Mouse (Mus musculus): ENCODE data around the gene Calcrl.
"Not testable (repeated sequence)": the region's sequence is repeated elsewhere in the genome, so short reads cannot be mapped to it uniquely, and the experiment has no call there.

Calcrl gene

DNA sequence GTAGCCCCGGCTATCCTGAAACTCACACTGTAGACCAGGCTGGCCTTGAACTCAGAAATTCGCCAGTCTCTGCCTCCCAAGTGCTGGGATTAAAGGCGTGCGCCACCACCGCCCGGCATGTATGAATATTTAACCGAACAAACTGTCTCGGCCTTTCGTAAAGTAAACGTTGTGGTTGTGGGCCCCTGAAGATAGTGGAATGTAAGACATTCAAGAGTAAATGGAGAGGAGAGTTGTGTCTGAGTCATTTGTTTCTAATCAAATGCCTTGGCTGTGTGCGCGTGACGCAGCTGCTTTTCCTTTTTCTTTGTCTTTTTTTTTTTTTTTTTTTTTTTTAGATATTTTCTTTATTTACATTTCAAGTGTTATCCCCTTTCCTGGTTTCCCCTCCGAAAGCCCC, 36.7 kb downstream of the Calcrl start:
- not testable (repeated sequence) for DNase-seq

DNA sequence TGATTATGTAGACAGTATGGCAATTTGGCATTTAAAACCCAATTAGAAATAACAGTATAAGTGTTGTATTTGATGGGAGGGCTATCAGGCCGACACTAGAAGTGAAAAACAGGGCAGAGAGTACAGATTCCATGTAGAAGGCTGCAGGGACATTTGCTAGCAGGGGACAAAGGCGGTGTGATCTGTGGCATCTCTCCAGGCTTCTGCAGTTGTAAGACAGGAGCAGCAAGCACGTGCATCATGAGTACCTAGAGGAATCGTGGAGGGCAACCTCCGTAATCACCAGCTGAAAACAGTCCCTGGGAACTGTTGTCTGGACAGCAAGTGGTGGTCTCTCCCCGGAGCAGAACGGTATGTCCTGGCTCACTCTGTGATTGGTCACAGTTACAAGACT, 37.2 kb downstream of the Calcrl start:
- DNase-seq: no peak

DNA sequence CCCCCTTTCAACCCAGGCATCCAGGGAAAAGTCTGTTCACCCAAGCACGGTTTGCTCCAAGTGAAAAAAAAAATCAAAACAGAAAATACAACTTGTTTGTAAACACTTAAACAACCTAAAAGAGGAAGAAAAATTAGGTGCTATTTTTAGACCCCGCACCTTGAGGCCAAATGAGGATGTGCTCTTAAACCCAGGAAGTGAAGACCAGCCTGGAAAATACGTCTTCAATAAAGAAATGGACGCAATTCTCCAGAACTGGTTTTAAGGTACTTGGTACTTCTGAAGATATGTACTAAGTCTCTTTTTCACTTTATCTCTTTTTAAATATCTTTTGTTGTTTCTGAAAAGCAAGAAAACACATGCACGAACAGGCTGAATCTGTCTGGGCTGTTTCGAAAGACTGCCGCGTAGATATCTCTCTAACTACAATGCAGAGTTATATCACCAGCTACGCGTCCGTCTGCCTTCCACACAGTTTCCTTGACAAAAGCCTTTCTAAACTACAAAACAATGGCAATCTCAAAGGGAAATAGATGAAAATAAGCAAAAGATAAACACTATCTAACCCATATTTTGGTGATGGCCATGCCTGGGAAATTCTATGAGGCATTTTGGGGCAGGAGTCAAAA, 37.7 kb downstream of the Calcrl start:
- peak; percentile 26 to 31 for DNase-seq

DNA sequence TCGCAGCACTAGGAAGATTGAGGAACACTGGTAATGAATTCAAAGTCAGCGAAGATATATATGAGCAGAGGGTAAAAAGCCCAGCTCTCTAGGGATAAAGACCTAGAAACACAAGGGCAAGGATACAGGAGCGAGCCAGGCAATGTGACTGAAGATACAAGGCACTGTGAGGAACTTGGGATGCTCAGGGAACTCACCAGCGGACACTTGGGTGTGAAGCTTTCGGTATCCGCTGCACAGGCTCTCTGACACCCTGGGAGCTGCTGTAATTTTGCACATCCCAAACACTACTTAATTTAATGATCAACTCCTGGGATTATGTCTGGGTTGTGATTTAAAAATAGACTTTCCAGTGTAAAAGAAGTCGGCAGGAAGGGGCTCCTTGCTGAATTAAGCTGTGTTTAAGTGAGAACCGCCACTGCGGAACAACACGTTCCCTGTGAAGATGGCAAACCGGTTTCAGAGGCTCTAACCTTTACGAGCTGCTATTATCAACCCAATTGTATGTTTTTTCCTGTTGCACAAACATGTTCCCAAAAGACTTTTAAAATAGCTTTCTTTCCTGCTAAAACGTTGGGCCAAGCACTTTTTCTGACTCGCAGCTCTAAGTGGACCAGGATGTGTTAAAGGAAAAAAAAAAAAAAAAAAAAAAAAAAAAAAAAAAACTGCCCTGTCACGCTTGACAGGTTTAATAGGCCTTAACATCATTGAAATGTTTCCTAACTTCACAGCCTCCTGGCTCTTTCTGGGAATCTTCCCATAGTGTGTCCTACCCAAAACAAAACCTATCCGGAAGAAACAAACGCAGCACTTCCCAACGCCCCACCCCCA, 38.4 kb downstream of the Calcrl start:
- no peak for DNase-seq

DNA sequence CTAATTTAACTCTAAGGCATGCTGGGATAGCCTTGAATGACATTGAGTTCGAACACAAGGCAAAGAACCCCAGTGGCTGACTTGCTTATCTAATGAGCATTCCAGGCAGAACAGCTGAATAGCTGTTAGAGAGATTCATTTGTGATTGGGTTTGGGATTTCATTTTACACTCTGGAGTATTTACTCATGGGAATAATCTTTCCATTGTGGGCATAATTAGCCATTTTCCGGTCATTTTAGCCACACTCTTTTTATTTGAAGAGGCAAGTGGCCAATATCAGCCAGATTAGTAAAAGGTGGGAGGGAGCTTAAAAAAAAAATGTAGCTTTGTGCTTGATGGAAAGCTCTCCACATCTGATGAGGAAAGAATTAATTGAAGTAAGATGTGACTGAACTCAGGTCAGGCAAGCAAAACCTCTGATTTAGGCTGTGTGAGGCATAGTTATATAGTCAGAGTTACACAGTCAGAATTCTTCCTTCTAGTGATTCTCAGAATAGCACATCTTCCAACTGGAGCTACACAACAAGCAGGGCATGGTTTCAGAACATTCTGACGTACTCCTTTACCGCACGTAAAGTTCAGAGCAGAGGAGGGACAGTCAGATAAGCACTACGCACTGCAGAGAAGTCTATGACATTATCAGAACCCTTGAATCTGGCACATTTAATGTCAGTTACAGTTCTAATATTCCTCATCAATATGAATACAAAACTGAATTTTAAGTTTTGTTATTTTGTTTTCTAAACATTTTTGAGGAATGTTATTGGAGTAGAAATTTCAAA, 40.1 kb downstream of the Calcrl start:
- DNase-seq: no peak

DNA sequence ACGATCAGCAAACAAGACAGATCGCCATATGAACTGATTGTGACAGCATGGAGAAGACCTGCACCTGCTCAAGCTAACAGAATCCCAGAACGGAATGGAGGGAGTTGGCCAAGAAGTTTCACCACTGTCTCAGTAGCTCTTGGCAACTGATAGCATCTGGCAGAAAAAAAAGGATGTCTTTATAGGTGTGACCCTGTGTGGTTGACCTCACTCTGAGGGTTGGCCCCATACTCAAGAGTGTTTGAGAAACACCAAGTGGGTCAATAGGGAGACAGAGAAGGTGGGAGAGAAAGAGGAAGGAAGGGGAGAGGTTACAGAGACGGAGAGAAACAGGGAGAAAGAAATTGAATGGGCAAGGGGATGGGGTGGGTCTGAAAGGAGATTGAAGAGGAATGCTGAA, 41.4 kb downstream of the Calcrl start:
- no peak for DNase-seq

DNA sequence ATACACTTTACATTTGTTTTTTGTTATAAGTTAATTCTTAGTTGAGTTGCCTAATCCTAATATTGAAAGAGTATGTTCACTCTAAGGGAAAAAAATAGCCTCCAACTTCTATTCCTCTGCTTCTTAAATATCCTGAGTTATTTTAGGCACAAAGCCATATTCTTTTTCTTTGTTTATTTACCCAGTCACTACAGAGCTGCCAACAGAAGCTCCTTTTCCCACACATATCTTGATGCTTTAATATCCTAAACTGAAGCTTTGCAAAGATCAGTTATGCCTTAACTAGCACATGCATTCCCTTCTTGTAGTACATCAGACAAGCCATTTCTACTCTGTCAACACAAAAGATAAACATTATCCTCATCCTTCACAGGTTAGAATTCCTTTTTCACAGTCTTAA, 42.7 kb downstream of the Calcrl start:
- DNase-seq: no peak

DNA sequence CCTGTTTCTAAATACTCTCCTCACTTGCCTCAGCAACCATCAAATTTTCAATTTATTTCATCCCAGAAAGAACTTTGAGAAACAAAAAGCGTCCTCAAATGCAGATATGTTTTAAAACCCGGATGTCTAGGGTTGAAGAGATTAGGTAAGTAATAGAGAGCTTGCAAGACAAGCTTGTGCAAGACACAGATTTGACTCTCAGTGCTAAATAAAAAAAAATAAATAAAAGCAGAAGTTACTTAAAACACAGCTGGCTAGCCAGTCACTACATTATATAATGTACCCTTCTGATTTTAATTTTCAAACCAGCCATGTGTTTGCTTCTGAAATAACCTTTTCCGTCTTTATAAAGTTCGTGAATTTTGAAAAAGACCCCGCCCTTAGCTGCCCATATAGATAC, 43.2 kb downstream of the Calcrl start:
- no peak for DNase-seq

DNA sequence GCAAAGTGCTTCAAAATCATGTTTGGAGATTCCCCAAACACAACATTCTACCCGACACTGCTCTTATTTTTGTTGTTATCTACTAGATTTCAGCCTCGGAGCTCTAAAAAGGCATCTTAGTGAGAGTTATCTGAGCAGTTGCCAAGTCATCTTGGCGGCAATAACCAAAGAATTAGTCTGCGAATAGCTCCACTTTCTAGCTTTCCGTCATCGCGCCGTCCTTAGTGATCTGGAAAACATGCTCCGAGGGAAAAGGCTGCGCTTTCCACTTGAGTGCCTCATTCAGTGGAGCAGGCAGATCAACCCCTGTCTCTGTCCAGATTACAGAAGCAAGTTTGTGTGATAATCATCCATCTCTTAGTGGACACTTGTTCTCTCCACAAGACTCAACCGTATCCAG, 44.4 kb downstream of the Calcrl start:
- DNase-seq: no peak

DNA sequence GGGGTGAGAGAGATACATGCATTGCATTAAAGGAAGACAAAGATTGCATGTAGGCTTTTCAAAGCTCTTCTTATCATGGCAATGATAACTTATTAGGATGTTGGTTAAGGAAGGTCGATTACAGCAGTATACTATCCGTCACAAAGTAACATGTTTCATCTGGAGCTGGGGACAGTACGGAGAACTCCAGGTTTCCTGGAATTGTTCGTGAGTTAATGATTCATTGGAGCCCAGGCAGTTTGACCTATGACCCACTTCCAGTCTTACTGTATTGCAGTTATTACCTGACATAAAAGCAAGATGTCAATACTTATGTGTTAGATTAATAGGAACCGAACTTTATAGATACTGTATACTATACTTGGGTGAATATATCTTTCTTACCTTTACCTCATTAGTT, 46.5 kb downstream of the Calcrl start:
- no peak for DNase-seq

DNA sequence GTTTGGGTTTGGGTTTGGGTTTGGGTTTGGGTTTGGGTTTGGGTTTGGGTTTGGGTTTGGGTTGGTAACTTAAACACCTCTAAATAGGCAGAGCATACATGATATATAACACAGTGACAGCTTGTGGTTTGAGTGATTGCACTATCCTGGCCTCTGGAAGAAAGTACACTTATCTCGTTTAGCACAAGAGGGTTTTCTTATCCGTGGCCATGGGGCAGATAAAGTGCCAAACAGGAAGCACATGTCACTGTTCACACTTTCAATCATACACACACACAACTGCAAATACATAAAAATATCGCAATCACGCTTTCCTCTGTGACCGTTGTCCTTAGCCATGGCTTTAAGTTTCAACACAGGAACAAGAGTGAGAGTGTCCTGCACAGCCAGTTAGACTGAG, 56.0 kb downstream of the Calcrl start:
- no peak for DNase-seq

DNA sequence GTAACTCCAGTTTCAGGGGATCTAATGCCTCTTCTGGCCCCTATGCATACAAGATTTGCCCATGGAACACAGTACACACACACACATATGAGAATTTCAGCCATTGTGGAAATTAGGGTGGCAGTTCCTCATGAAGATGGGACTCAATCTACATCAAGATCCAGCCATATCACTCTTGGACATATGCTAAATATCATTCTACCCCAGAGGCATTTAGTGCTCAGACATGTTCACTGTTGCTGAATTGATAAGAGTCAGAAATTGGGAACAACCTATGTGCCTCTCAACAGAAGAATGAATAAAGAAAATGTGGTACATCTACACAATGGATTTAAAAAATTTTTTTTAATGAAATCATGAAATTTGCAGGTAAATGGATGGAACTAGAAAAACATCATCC, 58.5 kb downstream of the Calcrl start:
- DNase-seq: no peak

DNA sequence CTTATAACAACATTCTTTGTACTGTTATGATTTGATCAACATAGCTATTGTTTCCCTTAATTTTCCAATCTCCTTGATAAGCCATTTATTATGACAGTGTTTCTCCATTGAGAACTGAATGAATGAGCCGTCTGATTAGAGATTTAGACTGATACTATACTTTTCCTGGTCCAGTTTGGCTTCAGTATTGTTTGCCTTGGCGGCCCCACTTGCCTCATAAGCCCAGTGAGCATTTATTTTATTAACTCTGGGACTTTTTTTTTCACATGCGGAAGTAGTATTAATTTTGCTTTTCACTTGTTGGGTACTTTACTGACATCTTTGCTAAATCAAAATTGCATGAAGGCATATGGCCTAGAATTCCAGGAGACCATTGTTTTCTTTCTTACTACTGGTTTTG, 59.9 kb downstream of the Calcrl start:
- no peak for DNase-seq

DNA sequence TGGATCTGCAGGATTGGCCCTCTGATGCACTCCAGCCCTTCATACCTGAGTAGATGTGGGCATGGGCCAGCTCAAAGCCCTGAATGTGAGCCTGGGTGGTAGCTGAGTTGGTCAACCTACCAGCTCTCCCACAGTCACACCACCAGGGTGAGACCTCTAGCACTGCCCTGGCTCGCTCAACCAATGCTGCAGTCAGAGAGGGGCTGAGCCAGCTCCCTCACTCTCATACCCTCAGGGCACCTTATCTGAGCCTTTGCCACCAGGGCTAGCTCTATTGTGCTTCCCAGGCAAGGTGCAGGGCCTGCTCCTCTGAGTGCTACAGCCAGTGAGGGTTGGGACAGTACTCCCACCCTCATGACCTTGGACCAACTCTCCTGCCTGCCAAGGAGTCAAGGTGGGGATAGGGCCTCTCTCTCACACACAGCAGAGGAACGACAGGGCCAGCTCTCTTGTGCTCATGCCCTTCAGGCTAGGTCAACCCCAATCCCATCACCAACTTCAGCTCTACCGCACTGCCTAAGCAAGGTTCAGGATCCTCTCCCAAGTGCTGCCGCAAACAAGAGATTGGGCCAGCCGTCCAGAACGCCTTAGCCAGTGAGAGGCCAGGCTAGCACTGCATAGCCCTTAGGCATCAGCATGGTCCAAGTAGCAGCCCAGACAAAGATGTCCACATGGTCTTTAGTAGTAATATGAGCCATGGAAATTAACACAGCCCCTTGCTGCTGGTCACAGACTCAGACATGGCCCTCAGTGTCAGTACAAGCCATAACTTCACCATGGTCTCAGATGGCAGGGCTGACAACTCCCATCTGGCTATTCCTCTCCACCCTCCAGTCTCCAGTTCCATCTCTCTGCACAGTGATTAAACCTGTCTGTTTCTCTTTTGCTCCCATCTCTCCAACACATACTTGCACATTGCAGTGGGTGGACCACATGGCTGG, 62.2 kb downstream of the Calcrl start:
- DNase-seq: no peak

DNA sequence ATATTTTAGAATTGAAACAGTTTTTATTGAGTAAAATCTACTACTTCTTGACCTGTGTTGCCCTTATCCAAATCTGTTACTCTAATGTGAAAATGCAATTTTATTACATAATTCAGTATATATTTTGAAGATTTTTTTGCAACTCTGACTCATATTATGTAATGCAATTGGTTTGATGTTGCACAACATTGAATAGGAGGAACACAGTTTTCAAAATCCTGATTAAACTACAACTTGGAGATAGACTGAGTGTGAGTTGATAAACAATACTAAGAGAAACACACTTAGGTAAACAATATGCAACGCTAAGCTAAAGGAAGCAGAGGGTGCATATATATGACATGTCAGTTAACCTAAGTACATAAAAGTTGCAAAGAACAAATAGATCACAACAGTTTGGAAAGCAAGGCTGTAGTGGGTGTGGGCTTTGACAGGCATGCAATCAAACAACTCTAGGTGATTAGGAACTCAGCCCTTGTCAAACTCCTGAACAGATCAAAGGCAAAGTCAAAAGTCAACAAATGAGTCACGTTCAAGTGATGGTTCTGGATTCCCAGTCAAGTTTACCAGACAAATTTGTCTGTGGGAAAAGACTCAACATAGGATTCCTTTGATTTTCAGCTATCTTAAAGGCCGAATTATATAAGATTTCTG, 66.4 kb downstream of the Calcrl start:
- no peak for DNase-seq

DNA sequence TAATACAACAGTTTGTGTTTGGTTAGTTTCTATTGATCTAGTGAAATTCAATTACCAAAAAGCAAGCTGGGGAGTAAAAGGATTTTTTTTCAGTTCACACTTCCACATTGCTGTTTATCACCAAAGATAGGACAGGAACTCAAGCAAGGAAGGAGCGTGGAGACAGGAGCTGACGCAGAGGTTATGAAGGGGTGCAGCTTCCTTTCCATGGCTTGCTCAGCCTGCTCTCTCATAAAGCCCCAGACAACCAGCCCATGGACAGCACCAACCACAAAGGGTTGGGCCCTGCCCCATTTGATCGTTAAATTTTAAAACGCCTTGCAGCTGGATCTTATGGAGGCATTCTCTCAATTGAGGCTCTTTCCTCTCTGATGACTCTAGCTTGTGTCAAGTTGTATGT, 69.9 kb downstream of the Calcrl start:
- no peak for DNase-seq

DNA sequence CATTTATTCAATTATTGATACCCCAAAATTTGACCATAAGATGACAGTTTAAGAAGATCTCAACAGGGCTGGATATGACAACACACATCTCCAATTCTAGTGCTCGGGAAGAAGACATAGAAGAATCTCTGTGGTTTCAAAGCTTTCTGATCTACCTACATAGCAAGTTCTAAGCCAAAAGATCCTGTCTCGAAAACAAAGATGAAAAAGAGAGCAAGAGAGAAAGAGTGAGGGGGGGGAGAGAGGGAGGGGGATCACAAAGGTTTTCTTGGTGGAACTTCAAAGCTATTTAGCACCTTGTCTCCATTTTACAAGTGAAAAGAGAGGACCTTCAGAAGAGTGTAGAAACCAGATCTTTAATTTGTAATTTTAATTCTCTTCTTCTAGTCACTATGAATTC, 77.8 kb downstream of the Calcrl start:
- DNase-seq: no peak

DNA sequence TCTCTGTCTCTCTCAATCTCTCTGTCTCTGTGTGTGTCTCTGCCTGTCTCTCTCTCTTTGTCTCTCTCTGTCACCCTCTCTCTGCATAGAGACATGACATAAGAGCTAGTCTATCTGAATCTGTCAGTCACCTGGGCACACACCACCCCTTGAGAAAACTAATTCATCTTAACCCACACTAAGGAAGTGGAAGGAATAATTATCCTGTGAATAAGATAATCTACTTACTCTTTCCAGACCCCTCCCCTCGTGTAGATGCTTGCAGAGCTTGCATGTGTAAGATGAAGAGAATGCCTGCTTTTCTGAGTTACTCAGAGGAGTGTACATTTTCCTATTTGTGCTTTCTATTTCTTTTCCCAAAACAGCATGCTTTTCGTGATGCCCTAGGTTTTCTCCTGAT, 81.5 kb downstream of the Calcrl start:
- DNase-seq: no peak

DNA sequence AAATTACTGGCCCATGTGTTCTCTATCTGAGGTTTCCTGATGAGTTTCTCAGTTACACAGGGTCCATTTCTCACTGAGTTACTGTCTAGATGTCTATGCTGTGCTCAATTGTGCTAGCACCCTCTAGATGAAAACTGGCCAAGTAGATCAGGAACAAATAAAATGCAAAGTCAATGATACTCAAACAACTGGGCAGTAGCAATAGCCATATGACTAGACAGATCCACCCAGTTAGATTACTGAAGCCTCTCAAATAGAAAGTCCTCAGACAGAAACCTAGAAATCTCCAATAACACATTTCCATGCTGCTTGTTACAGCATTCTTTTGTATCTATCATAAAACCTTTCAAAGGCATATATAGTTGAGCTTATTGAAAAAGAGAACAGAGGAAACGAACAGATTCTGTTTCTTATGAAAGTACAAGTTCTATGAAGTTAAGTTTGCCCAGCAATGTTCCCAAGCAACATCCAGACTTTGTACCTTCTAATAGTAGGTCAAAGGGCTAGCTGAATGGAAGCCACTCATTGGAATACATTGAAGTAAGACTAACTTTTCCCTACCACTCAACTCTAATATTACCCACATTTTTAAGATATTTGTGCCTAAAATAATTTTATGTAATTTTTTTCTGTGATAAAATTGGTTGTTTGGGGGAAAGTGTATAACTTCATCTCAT, 87.3 kb downstream of the Calcrl start:
- no peak for DNase-seq

DNA sequence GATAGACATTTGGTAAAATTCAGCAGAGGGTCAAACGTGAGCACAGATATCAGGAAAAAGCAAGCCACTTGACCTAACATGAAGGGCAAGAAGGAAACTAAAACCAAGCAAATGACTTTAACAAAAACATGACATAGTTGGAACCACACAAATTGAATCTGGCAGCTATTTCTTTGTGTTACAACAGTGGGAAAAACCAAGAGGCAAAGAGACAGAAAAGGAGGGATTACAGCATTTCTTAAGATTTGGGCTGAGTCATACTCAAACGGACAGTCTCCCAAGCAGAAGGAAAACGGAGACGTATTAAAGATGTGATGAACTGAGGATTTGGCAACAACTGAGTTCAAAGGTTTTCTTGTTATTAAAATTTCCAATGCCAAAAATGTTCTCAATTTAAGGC, 88.9 kb downstream of the Calcrl start:
- no peak for DNase-seq

DNA sequence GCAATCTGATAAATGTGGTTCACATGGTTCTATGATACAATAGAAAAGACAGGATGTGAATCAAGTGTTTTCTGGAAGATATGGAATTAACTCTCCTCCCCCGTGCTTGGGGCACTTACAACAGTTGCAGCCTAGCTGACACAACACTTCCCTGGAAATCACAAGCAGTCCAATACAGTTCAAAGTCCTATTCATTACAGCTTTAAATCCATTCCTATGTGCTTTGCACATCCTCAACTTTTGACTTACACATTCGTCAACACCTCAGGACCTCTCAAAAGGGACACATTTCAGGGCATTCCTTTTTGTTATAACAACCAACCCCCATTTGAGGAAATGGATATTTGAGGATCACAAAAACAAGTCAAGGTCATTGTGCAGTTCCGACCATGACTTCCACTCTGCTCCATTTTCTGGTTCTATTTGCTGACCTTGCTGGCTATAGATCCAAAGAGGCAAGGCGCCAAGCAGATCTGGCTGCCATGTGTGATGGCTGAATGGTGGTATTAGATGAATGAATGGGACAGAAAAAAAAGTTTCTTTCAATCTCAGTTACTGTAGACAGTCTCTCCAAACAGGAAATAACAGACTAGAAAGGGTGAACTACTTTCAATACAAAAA, 108.9 kb downstream of the Calcrl start:
- no peak for DNase-seq
